Comparison of ENCODE assay signal across 23 mouse cellular contexts in the genomic region with DNA sequence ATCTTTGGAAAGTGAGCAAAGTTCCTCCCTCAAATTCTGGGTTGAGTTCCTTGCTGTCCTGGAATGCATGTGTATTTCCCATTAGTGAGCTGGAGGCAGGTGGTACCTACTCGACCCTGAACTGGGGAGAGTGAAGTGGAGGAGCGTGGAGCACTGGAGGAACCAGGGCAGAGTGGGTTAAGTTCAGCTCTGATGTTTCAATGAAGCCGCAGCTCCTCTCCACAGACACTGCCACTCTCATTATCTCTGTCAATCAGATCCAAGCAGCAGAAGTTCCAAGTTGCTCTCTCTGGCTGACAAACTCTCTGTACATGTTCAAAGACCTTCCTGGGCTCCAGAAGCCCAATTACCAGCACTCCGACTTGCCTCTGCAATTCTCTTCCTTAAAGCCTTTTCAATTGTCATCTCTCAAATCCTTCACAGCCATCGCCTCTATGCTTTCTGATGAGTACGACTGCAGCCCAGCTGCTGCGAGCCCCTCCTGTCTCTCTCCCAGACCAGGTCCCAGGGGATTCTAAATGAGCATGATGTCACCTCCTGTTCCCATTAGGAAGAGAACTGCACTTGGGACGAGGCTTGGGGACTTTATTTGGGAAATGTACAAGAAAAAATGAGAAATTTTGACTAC.
DNase-seq lines count a peak whose midpoint lies in the region; ATAC-seq lines count a peak whose summit lies in the region.
"Had no signal": no experiment of that assay in that cellular context is flagged by ENCODE, and none has a peak within 500 bp of the region (broad histone marks: within the 10 kb centered on the region; RNA-seq: fewer than 3 reads in every experiment).

No protein-coding gene starts in this region.

- 0 out of 2 replicates have a peak overlapping the region, but pooled peaks have one; percentile 2 for H3K4me2 ChIP-seq in hindbrain, embryonic 11.5 days (replicated peaks; ENCODE audit: low read depth, low read length)
- H3K4me2 ChIP-seq: embryonic facial prominence, embryonic 13.5 days; heart, embryonic 13.5 days; hindbrain, embryonic 15.5 days; liver, embryonic 12.5 days; lung, embryonic 14.5 days had no signal

- DNase-seq in cerebellum, postnatal 10 days = peak; percentile 52 to 59
- DNase-seq in cerebellum, adult 18-20 months = no peak
- peak; percentile 49 for DNase-seq in hindbrain, embryonic 11.5 days (ENCODE audit: low spot score)
- DNase-seq in hindbrain, embryonic 10.5 days (ENCODE audit: low spot score) = no peak
- DNase-seq in mesoderm, embryonic 11.5 days (ENCODE audit: low read depth, low spot score) = peak; percentile 18
- peak; percentile 58 for DNase-seq in retina, postnatal 1 day
- DNase-seq in gastrocnemius, adult 8-10 months (ENCODE audit: low spot score in 2 of 2) = no peak
- DNase-seq: cerebellum, adult 11 months; kidney, adult 11 months; kidney, postnatal 10 days; lung, embryonic 14.5 days; right cerebral cortex, adult 18-20 months had no signal

- no peaks in the 10 kb centered on the region for H3K27me3 ChIP-seq in hindbrain, embryonic 11.5 days (ENCODE audit: control insufficient read depth, insufficient read depth, low read length)
- no peaks in the 10 kb centered on the region for H3K27me3 ChIP-seq in hindbrain, embryonic 10.5 days (ENCODE audit: insufficient read depth, poor library complexity, severe bottlenecking)
- H3K27me3 ChIP-seq: embryonic facial prominence, embryonic 13.5 days; hindbrain, embryonic 15.5 days had no signal

- H3K36me3 ChIP-seq in hindbrain, embryonic 11.5 days (ENCODE audit: control insufficient read depth, insufficient read depth, low read length) = no peaks in the 10 kb centered on the region
- H3K36me3 ChIP-seq in hindbrain, embryonic 10.5 days = no peaks in the 10 kb centered on the region
- H3K36me3 ChIP-seq: embryonic facial prominence, embryonic 13.5 days; forebrain, embryonic 10.5 days; G1E; heart, embryonic 13.5 days; hindbrain, embryonic 15.5 days; liver, embryonic 12.5 days had no signal

- no peak overlapping the region for H3K9ac ChIP-seq in hindbrain, embryonic 11.5 days (ENCODE audit: low read depth, low read length)
- H3K9ac ChIP-seq: embryonic facial prominence, embryonic 13.5 days; heart, embryonic 13.5 days; hindbrain, embryonic 15.5 days; liver, embryonic 12.5 days; lung, embryonic 14.5 days had no signal

- no peak overlapping the region for H3K27ac ChIP-seq in hindbrain, embryonic 11.5 days (ENCODE audit: low read depth, low read length)
- no peak overlapping the region for H3K27ac ChIP-seq in hindbrain, embryonic 10.5 days
- H3K27ac ChIP-seq: embryonic facial prominence, embryonic 13.5 days; forebrain, embryonic 10.5 days; heart, embryonic 13.5 days; layer of hippocampus, adult 2 months; liver, embryonic 12.5 days; macrophage had no signal

- 59% methylated on average over 8 of the region's 8 CpGs for WGBS in hindbrain, embryonic 11.5 days
- 61% methylated on average over 8 of the region's 8 CpGs for WGBS in hindbrain, embryonic 10.5 days

- no peaks in the 10 kb centered on the region for H3K4me1 ChIP-seq in hindbrain, embryonic 11.5 days (replicated peaks; ENCODE audit: control insufficient read depth, insufficient read depth, low read length)
- H3K4me1 ChIP-seq in hindbrain, embryonic 10.5 days (replicated peaks) = peaks cover 20% of the 10 kb centered on the region
- H3K4me1 ChIP-seq: embryonic facial prominence, embryonic 13.5 days; heart, embryonic 13.5 days had no signal

- no peaks in the 10 kb centered on the region for H3K9me3 ChIP-seq in hindbrain, embryonic 11.5 days (ENCODE audit: control insufficient read depth, low read length)
- H3K9me3 ChIP-seq in hindbrain, embryonic 10.5 days = no peaks in the 10 kb centered on the region
- H3K9me3 ChIP-seq: embryonic facial prominence, embryonic 13.5 days; forebrain, embryonic 10.5 days; heart, embryonic 13.5 days; hindbrain, embryonic 15.5 days; liver, embryonic 12.5 days had no signal

- no peak for ATAC-seq in hindbrain, embryonic 11.5 days (ENCODE audit: low FRiP score)
- ATAC-seq in monocyte, adult 5-6 weeks (replicated peaks; ENCODE audit: insufficient number of reproducible peaks, low FRiP score, low TSS enrichment, poor library complexity, severe bottlenecking) = no peak
- ATAC-seq: CD4-positive, CD25-positive, alpha-beta regulatory T cell, adult 4 months; liver, embryonic 12.5 days had no signal

- no peak overlapping the region for H3K4me3 ChIP-seq in hindbrain, embryonic 11.5 days (ENCODE audit: low read depth, low read length)
- no peak overlapping the region for H3K4me3 ChIP-seq in hindbrain, embryonic 10.5 days
- H3K4me3 ChIP-seq: embryonic facial prominence, embryonic 13.5 days; forebrain, embryonic 10.5 days; heart, embryonic 13.5 days; hindbrain, embryonic 15.5 days; layer of hippocampus, adult 2 months; liver, embryonic 12.5 days; myocyte had no signal

Comparison
In these comparisons a context has a peak if more than half of its experiments do, and no peak if none do; other contexts are left out.
1. DNase-seq: peak in cerebellum, postnatal 10 days (2 of 2), hindbrain, embryonic 11.5 days (single experiment), mesoderm, embryonic 11.5 days (single experiment) and retina, postnatal 1 day (single experiment); none in cerebellum, adult 18-20 months (0 of 2), hindbrain, embryonic 10.5 days (single experiment) and gastrocnemius, adult 8-10 months (0 of 2).